Mouse (Mus musculus): ENCODE results near the gene Hypk. TPM values are rescaled to one million over a fixed set of nuclear protein-coding genes. Genes with fewer than 3 reads are reported as not detected.
"Not testable (repeated sequence)": the region's sequence is repeated elsewhere in the genome, so short reads cannot be mapped to it uniquely, and the experiment has no call there.

Gene Hypk
- total RNA-seq, 2 experiments from 2014 or later = 11.5 to 23.6 TPM

DNA sequence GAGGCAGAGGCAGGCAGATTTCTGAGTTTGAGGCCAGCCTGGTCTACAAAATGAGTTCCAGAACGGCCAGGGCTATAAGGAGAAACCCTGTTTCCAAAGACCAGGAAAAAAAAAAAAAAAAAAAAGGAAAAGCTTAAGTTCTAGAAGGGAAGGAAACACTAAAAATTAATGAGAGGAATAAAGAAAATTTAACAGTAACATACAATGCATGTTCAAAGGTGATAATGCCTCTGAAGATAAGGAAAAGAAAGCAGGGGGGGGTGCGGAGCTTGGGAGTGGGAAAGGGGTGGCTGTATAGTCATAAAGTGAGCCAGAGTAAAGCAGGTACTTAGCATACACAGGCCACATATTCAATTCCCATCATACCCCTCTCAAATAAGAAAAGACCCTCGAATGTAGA is 8.0 kb upstream of the Hypk start:
- intact Hi-C loops (cut with DNase I) = no loop called here

DNA sequence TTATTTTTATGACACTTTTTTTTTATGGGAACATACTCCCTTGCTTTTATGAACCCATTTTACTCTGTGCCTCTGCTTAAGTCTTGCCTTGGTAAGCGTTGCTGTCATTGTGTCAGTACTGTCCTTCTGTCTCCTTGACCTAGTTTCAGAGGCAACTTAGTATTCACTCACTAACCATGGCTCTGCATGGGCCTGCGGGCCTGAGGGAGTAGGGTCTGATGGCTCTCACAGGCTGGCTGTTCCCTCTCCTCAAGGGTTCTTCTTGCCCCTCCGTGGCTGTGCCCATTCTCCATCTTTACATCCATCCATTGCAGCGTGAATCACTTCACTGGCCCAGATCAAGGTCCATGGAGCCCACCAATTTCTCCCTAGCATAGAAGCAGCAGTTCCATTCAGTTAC is 6.6 kb upstream of the Hypk start:
- intact Hi-C loops (cut with DNase I) = no loop called here
- no peak for DNase-seq

More for the DNA sequence above, 8.0 kb upstream of the Hypk start:
- DNase-seq = no peak

DNA sequence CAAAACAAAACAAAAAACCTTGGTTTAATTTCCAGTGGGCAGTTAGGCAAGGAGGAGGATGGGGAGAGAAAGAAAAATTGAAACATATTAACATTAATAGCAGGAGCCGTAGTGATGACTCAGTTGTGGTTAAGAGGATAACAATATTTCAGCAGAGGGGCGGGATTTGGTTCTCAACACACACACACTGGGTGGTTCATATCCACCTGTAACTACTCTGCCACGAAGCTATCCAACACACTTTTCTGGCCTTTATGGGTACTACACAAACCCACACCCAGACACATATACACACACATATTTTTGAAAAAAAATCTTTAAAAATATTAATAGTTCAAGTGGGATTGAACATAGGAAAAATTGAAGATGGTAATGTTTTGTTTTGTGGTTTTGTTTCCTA is 6.1 kb upstream of the Hypk start:
- intact Hi-C loops (cut with DNase I) = no loop called here
- no peak for DNase-seq

DNA sequence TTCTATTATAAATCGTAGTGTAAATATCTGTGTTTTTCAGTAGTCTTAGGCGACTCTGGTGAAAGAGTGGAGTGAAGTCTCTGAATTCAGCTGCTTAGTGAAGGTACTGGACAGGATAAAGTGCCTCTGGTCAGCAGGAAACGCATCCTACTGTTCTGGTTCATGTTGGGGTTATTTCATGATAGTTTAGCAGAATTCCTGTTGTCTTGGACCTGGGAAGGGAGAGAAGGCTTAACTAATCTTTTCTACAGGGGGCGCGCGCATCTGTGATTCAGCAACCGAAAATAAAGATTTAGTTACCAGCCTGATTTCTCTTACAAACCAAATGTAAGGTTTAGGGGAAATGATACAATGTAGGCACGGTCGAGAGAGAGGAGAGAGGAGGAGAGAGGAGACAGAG is 5.0 kb upstream of the Hypk start:
- intact Hi-C loops (cut with DNase I) = loop anchor here (2.0 kb wide), 1 partner anchor 33 kb away; no protein-coding TSS in a partner anchor
- DNase-seq = peak in 1 of 2 experiments; percentile 42

DNA sequence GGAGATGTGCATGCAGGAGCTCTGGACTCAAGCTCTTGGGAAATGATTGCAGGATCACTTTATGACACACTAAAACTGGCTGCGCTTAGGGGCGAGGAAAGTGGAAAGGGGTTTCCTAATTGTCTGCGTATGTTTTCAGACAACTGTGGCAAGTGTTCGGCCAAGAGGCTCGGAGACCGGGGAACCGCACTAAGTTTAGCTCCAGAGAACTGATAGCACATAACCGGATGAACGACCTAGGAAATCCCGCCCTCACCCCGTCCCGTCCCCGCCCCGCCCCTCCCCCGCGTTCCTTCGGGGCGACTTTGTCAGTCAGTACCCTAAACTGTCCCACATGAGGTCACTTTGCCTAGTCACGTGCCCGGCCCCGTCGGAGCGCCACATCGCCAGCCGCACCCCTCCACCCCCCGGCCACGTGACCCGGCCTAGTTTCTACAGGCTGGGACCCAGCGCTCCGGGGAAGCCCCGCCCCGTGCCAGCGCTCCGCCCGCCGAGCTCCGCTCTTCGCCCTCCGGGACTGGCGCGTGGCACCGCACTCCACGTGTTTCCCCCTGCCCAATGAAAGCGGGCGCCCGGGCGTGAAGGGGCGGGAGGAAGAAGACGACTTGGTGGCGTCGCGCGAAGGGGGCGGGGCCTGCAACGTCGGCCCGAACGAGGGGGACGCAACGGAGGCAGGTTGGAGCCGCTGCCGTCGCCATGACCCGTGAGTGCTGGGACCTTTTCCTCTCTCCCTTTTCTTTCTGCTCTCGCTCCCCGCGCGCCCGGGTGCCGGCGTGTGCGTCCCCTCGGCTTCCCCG is 4.2 kb upstream of the Hypk start, which contains the start of gene Serf2:
Serf2 (plus strand) TSS at position 457 of the 797 bp plus-strand sequence.
- DNase-seq = peak; percentile 98 to 100
- intact Hi-C loops (cut with DNase I) = loop anchor here (2.0 kb wide), 1 partner anchor 34 kb away; no protein-coding TSS in a partner anchor

DNA sequence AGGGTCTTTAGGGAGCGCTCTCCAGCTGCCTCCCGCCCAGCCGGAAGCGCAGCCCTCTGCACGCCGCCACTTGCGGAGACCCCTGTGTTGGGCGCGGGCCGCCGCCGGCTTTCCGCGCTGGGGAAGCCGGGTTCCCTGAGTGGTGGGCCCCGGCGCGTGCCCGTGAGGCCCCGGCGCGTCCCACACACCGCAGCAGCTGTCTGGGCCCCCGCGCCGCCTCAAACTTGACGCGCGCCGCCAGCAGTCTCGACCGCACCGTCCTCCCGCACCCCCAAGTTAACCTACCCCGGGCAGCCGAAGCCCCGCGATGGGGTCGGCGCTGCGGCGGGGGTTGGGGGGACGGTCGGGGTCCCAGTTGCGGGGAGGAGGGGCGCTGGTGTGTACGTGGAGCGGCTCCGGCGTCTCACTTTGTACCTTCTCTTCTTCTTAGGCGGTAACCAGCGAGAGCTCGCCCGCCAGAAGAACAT is 3.5 kb upstream of the Hypk start:
- intact Hi-C loops (cut with DNase I) = loop anchor here (2.0 kb wide), 1 partner anchor 35 kb away; no protein-coding TSS in a partner anchor
- DNase-seq = peak in 1 of 2 experiments; percentile 17

DNA sequence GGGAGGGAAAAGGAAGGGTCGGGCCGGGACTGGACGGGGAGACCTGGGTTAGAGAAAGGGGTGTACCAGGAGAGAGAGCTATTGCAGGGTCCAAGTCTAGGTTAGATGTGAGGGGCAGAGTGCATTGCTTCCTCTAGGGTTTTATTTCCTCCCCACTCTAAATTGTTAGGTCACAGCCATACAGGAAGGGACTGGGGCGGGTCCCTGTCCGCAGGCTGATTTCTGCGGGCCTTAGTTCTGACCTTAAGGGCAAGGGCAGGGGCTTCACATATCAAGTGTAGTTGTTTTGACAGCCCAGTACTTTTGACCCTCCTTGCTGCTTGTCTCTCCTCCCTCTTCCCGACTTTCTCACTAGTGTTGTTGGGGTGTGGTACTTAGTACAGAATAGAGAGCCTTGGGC is 3.0 kb upstream of the Hypk start:
- intact Hi-C loops (cut with DNase I) = no loop called here
- no peak for DNase-seq

DNA sequence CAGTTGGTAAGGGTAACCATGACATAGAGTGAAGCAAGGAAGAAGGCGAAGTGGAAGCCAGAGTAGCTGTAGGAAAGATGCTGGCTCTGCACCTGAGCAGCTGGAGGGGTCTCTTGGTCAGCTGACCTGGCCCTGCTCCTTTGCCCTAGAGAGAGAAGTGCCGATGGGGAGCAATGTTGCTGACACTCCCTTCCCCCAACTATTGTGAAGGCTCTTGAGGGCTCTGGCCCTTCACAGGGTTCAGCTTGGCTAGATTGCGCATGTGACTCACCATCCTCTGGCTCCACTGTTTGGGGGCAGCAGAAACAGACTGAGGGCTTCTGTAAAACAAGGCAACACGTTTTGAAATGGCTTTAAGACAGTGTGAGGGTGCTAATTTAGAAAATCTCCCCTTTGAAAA is 729 bp upstream of the Hypk start:
- no peak for DNase-seq
- intact Hi-C loops (cut with DNase I) = no loop called here

DNA sequence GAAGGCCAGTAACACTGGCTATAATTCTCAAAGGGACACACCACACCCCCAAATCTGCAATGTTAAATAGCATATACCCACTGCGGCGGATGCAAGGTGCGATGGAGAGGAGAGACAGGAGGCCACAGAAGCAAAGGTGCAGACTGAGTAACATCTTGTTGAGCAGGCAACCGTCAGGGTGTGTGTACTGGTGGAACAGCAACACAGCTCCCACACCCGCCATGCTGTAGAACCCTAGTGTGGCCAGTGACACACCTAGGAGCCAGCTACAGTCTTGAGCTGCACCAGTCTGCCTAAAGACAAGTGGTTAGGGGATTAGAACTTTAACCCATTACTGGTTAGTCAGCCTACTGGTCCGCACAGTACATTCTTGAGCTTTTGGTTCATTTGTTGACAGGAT is 827 bp downstream of the Hypk start:
- intact Hi-C loops (cut with DNase I) = no loop called here
- no peak for DNase-seq

DNA sequence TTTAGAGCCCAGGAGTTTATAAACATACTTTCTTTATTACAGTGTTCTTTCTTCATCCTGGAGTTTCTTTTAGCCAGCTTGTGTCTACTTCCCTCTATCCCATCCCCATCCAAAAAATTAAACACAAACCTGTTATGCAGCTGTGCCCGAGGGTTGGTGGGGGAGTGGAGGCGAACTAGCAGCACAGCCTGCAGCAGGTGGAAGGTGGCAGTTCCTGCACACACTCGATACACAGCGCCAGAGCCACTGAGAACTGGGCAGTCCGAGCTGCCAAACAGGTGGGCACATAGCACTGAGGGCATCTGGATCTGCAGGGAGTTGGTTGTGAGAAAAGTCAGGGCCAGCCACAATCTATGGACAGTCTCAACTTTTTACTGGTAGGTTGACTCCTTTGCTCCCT is 2.4 kb downstream of the Hypk start:
- intact Hi-C loops (cut with DNase I) = no loop called here
- no peak for DNase-seq

DNA sequence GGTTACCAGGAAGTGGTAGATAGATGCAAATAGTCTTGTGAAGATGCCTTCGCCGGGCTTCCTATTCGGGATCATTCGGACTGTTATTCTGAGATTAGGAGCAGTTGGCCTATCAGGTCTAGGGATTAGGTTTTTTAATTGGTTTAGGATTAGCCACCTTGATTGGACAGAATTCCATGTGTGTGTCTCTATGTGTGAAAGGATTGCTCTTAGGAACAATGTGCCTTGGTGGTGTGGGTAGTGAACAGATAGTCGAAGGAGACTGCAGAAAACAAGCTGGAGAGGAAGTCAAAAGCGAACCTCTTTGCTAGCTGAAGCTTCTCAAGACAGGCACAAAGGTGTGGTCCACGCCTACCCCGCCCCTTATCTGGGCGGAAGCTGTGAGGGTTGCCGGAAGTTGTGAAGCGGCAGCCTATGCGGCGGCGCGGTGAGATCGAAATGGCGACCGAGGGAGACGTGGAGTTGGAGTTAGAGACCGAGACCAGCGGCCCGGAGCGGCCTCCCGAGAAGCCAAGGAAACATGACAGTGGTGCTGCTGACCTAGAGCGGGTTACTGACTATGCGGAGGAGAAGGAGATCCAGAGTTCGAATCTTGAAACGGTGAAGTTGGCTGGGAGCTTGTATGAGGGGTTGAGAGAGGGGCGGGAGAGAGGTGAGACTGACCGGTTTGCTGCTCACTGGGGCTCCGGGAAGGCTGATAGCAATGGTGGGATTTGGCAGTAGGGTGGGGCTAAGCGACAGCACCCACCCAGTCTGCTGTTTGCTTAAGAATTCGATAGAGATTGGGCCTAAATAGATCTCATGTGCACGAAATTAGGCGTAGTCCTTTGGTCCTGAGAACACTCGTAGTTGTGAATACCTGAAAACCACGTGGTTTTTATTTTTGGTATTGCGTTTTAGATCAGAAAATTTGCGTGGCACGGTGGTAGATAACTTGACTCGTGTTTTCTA is 3.9 kb downstream of the Hypk start, which contains the start of gene Serinc4:
Serinc4 (minus strand) TSS at position 90 of the 951 bp plus-strand sequence.
- DNase-seq = peak; percentile 70 to 73
- intact Hi-C loops (cut with DNase I) = no loop called here

DNA sequence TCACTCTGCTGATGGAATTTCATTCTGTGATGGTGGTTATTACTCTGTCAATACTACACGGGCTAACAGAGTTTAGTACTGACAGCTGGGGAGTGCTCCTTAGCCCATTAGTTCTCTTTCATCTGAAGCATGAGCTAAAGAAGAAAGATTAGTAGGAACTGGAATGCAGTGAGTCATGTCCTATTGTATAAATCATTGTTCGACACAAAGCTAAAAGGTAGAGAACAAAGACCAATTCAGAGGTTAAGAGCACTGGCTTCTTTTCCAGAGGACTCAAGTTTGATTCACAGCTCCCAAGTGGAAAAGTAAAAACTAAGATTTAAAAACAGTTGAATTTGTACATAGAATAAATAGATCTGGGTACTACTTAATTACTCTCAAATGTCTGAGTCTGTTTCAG is 7.0 kb downstream of the Hypk start:
- intact Hi-C loops (cut with DNase I) = no loop called here
- DNase-seq = no peak

DNA sequence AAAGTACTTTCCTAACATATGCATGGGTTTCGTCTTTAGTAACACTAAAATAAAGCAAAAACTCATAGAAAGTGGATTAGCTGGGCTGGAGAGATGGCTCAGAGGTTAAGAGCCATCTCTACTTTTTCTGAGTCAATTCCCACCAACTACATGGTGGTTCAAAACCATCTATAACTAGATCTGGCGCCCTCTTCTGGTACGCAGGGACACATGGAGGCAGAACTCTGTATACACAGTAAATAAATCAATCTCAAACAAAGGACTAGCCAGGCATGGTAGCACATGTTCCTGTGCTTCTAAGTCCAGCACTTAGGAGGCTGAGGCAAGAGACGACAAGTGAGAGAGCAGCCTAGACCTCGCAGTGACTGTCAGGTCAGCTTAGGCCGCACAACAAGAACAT is 15.9 kb downstream of the Hypk start:
- DNase-seq; intact Hi-C loops (cut with DNase I): not testable (repeated sequence)

DNA sequence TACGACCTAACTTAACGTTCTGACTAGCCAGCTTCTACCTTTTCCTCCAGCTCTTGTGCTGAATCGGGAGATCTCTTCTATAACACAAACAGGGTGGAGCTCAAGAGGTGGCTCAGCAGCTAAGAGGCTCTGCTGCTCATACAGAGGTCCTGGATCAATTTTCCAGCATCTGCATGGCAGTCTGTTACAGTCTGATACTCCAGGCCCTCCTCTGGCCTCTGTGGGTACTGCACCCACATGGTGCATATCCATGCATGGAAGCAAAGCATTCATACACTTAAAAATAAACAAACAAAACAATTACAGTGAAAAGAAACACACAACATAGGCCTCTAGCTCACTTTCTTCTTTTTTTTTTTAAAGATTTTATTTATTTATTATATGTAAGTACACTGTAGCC is 19.7 kb downstream of the Hypk start:
- intact Hi-C loops (cut with DNase I); DNase-seq: not testable (repeated sequence)

DNA sequence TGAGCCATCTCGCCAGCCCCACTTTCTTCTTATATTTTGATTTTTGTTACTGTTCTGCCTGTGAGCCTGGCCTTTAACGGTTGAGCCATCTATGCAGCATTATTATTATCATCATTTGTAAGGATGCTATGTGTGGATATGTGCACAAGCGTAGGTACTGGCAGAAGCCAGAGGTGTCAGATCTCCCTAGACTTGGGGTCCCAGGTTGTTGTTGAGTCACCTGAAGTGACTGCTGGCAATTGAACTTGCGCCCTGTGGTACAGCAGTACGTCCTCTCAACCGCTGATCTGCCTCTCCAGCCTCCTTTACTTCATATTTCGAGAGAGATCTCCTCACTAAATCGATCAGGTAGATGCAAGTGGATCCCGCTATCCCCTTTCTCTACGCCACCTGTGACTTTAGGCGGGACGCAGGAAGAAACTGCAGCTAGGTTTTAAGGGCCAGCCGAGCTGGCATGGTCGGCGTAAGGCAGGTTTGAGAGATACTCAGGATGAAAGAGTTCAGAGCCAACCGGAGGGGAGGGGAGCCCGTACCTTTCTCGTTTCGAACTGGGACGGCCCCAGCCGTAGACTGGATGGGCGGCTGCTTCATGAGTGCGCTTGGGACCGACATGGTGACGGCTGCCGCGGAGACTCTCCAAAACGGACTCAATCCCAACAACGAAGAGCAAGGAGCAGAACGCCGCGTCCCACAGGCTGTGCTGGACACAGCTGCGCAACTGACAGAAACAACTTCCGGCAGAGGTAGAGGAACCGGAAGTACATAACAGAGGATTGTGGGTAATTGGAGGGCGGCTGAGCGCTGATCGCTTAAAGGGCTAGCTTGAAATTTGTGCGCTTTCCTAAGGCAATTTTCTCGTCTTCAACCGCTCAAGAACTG is 20.4 kb downstream of the Hypk start, which contains the start of gene Mfap1b:
Mfap1b (minus strand) TSS at position 767 of the 879 bp plus-strand sequence.
- DNase-seq = peak; percentile 56 to 67
- intact Hi-C loops (cut with DNase I) = not testable (repeated sequence)

DNA sequence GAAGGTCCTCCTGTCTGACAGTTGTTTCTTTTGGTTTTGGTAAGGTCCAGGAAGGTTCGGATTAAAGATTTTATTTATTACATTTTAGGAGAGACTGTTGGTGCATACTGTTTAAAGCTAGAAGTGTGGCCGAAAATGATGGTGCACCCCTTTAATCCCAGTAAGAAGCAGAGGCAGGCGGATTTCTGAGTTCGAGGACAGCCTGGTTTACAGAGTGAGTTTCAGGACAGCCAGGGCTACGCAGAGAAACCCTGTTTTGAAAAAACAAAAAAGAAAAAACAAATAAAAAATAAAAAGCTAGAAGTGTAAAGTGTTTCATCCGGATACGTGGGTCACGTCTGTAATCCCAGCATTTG is 21.1 kb downstream of the Hypk start:
- intact Hi-C loops (cut with DNase I) = no loop called here
- no peak for DNase-seq

DNA sequence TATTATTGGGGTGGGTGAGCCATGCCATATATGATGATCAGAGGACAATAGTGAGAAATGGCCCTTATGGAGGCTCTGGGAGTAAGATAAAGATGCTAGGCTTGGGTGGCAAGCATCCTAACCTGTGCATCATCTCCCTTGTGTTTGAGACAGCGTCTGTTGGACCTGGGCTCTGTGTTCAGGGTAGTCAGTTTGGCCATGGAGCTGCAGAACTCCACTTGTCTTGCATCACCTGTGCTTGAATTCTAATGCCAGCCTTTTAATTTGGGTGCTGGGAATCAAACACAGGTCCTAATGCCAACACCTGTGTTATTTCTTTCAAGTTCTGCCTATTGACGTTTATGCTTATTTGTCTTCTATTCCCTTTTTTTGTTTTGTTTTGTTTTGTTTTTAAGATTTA is 22.2 kb downstream of the Hypk start:
- intact Hi-C loops (cut with DNase I); DNase-seq: not testable (repeated sequence)

DNA sequence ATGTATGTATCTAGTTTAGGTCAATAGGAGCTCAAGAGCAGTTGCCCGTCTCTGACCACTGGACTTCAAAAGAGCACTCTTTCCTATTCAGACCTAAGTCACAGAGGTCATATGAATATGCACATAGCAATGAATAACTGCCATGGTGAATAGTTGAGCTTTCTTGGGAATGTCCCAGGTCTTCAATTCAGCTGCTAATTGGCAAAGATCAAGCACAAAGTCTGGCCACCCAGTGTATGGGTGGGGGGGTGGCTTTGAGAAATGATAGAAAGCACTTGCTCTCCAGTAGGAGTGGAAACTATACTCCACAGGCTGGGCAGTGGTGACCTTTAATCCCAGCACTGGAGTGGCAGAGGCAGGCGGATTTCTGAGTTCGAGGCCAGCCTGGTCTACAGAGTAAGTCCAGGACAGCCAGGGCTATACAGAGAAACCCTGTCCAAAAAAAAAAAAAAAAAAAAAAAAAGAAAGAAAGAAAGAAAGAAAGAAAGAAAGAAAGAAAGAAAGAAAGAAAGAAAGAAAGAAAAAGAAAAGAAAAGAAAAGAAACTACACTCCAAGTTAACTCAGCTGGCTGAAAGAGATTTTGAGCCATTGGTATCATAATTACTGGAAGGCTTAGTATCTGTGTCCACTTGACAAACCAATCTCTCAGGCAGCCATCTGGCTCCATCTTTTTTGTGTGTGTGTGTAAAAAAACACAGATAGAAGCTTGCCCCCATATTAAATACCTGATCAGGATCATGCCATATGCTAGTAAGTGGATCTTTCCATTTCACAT is 24.6 kb downstream of the Hypk start:
- intact Hi-C loops (cut with DNase I) = no loop called here
- DNase-seq = no peak

DNA sequence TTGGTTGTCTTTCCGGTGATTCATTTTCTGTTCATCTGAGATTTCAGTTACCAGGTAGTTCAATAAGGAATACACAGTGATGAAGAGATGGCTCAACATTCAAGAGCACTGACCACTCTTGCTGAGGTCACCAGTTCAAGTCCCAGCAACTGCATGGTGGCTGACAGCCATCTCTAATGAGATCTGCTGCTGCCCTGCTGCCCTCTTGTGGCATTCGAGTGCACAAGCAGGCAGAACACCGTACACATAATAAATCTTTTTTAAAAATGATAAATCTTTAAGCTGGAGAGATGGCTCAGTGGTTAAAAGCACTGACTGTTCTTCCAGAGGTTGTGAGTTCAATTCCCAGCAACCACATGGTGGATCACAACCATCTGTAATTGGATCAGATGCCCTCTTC is 27.4 kb downstream of the Hypk start:
- no peak for DNase-seq
- intact Hi-C loops (cut with DNase I) = no loop called here

Measured in gastrocnemius, postnatal 36 days (tissue).